In genomic region chr8:119616358-119616757, GRCm38 (mm10) we compare ENCODE assay signal across 33 mouse cellular contexts. TPM values are rescaled to one million over a fixed set of nuclear protein-coding genes. Genes with fewer than 3 reads are reported as not detected.
DNase-seq lines count a peak whose midpoint lies in the region; ATAC-seq and TF ChIP-seq lines count a peak whose summit lies in the region.
"Had no signal": no experiment of that assay in that cellular context is flagged by ENCODE, and none has a peak within 500 bp of the region (broad histone marks: within the 10 kb centered on the region; RNA-seq: fewer than 3 reads in every experiment).

No protein-coding gene starts in this region.

- H3K4me3 ChIP-seq in liver, adult 2 months (ENCODE audit: insufficient read depth, low read depth, low read length), result no peak overlapping the region
- H3K4me3 ChIP-seq in liver, postnatal 0 days (ENCODE audit: low read depth, low read length), result no peak overlapping the region
- H3K4me3 ChIP-seq in E14TG2a.4 (replicated peaks; ENCODE audit: low read length), result peak overlapping the region; percentile 45; the same call in 1 of the 2 replicates
- H3K4me3 ChIP-seq: embryonic facial prominence, embryonic 12.5 days; embryonic facial prominence, embryonic 15.5 days; gastrocnemius, adult 2 months; heart, embryonic 10.5 days; heart, embryonic 13.5 days; hindbrain, embryonic 12.5 days; hindbrain, embryonic 15.5 days; intestine, embryonic 15.5 days had no signal

- no peaks in the 10 kb centered on the region for H3K9me3 ChIP-seq in liver, postnatal 0 days (ENCODE audit: low read length)
- no peaks in the 10 kb centered on the region for H3K9me3 ChIP-seq in E14TG2a.4 (ENCODE audit: low read length)
- H3K9me3 ChIP-seq: embryonic facial prominence, embryonic 12.5 days; embryonic facial prominence, embryonic 15.5 days; heart, embryonic 10.5 days; heart, embryonic 13.5 days; hindbrain, embryonic 12.5 days; hindbrain, embryonic 15.5 days; intestine, embryonic 15.5 days had no signal

- H3K4me2 ChIP-seq in liver, postnatal 0 days (ENCODE audit: low read depth, low read length), result no peak overlapping the region
- H3K4me2 ChIP-seq: embryonic facial prominence, embryonic 12.5 days; embryonic facial prominence, embryonic 15.5 days; heart, embryonic 13.5 days; hindbrain, embryonic 12.5 days; hindbrain, embryonic 15.5 days; intestine, embryonic 15.5 days had no signal

- H3K9ac ChIP-seq in liver, adult 2 months (ENCODE audit: low read depth, low read length), result no peak overlapping the region
- no peak overlapping the region for H3K9ac ChIP-seq in liver, postnatal 0 days (replicated peaks)
- H3K9ac ChIP-seq: embryonic facial prominence, embryonic 12.5 days; embryonic facial prominence, embryonic 15.5 days; forebrain, postnatal 0 days; heart, embryonic 13.5 days; hindbrain, embryonic 12.5 days; hindbrain, embryonic 15.5 days; intestine, embryonic 15.5 days had no signal

- H3K4me1 ChIP-seq in liver, adult 2 months (ENCODE audit: control insufficient read depth, insufficient read depth, low read length), result peaks cover 6% of the 10 kb centered on the region
- no peaks in the 10 kb centered on the region for H3K4me1 ChIP-seq in liver, postnatal 0 days (ENCODE audit: insufficient read depth)
- H3K4me1 ChIP-seq in E14TG2a.4 (replicated peaks; ENCODE audit: low read depth, low read length), result peaks cover 64% of the 10 kb centered on the region
- H3K4me1 ChIP-seq: embryonic facial prominence, embryonic 12.5 days; embryonic facial prominence, embryonic 15.5 days; hindbrain, embryonic 15.5 days; intestine, embryonic 15.5 days had no signal

- H3K36me3 ChIP-seq in liver, adult 2 months (ENCODE audit: control insufficient read depth, insufficient read depth, low read length), result no peaks in the 10 kb centered on the region
- H3K36me3 ChIP-seq in liver, postnatal 0 days (replicated peaks; ENCODE audit: insufficient read depth, low read length), result no peaks in the 10 kb centered on the region
- H3K36me3 ChIP-seq in E14TG2a.4 (ENCODE audit: insufficient read depth, low read length), result no peaks in the 10 kb centered on the region
- H3K36me3 ChIP-seq: embryonic facial prominence, embryonic 12.5 days; embryonic facial prominence, embryonic 15.5 days; heart, embryonic 10.5 days; heart, embryonic 13.5 days; hindbrain, embryonic 12.5 days; hindbrain, embryonic 15.5 days; intestine, embryonic 15.5 days had no signal

- ATAC-seq in liver, postnatal 0 days, result no peak
- ATAC-seq: activated CD4-positive, CD25-positive, alpha-beta regulatory T cell, adult 4 months; CD4-positive, CD25-positive, alpha-beta regulatory T cell, adult 4 months; forebrain, embryonic 14.5 days; forebrain, postnatal 0 days; intestine, embryonic 15.5 days had no signal

- no peaks in the 10 kb centered on the region for H3K79me2 ChIP-seq in liver, adult 2 months (ENCODE audit: control insufficient read depth, insufficient read depth, low read length)

- no peak for TF ChIP-seq EP300 in liver, postnatal 0 days (IDR thresholded peaks at IDR 0.05; ENCODE audit: low read depth)

- no peaks in the 10 kb centered on the region for H3K27me3 ChIP-seq in liver, adult 2 months (ENCODE audit: control insufficient read depth, insufficient read depth, low read length)
- no peaks in the 10 kb centered on the region for H3K27me3 ChIP-seq in liver, postnatal 0 days (ENCODE audit: insufficient read depth, low read length)
- peaks cover 53% of the 10 kb centered on the region for H3K27me3 ChIP-seq in E14TG2a.4 (ENCODE audit: insufficient read depth, low read length)
- H3K27me3 ChIP-seq: hindbrain, embryonic 15.5 days; intestine, embryonic 15.5 days had no signal

- TF ChIP-seq POLR2A in liver, adult 2 months (IDR thresholded peaks at IDR 0.05; ENCODE audit: extremely low read depth, insufficient read depth, low read length), result no peak

- 77% methylated on average over 7 of the region's 7 CpGs for WGBS in liver, adult 2 months
- 78% methylated on average over 7 of the region's 7 CpGs for WGBS in liver, postnatal 0 days (ENCODE audit: insufficient replicate concordance)

- peak; percentile 25 for DNase-seq in liver, adult 2 months (ENCODE audit: extremely low read depth, low read depth, low spot score)
- DNase-seq in liver, postnatal 0 days, result no peak
- DNase-seq in ZHBTc4 (ENCODE audit: low read depth, low spot score), result peak; percentile 46
- no peak for DNase-seq in adrenal gland, adult (ENCODE audit: inconsistent age in 2 of 2, low spot score in 1 of 2)
- DNase-seq in spleen, adult 18-20 months, result no peak
- DNase-seq: adrenal gland, postnatal 10 days; adrenal gland, postnatal 36 days; cerebellum, adult 18-20 months; cerebellum, adult 9-10 months; cerebellum, postnatal 14 days; forebrain, postnatal 0 days; gastrocnemius, adult 2 months; gastrocnemius, postnatal 14 days; heart, adult 18-20 months; heart, postnatal 14 days; heart, postnatal 4 days had no signal

- no peak overlapping the region for H3K27ac ChIP-seq in liver, adult 2 months (replicated peaks; ENCODE audit: insufficient read depth, low read depth, low read length)
- no peak overlapping the region for H3K27ac ChIP-seq in liver, postnatal 0 days (ENCODE audit: low read depth)
- H3K27ac ChIP-seq: embryonic facial prominence, embryonic 12.5 days; embryonic facial prominence, embryonic 15.5 days; heart, embryonic 10.5 days; heart, embryonic 13.5 days; hindbrain, embryonic 12.5 days; hindbrain, embryonic 15.5 days; intestine, embryonic 15.5 days had no signal

- TF ChIP-seq CTCF in liver, adult 2 months (IDR thresholded peaks at IDR 0.05; ENCODE audit: low read depth, low read length), result no peak
- TF ChIP-seq CTCF in liver, postnatal 0 days (IDR thresholded peaks at IDR 0.05; ENCODE audit: low read depth), result no peak
- no peak for TF ChIP-seq CTCF in E14TG2a.4 (conservative IDR thresholded peaks at IDR 0.05; ENCODE audit: low read length)

RNA-seq across cellular contexts. Expression of gene Adad2, which starts 3.8 kb away (rescaled TPM):
- not detected in 2 replicates for total RNA-seq in liver, adult 2 months (2014; rRNA removed)
- polyA plus RNA-seq in liver, adult 2 months (2012; rRNA removed), result not detected in 2 replicates
- polyA plus RNA-seq in liver, postnatal 0 days (2015; fragmentation: Nextera tagmentation; extraction: Ambion mirVana), result not detected in 2 replicates
- total RNA-seq: adrenal gland, adult 18-20 months; adrenal gland, postnatal 10 days; adrenal gland, postnatal 36 days; forebrain, postnatal 0 days; gastrocnemius, adult 2 months; gastrocnemius, postnatal 14 days; gastrocnemius, postnatal 4 days; heart, adult 18-20 months; heart, postnatal 14 days; heart, postnatal 4 days; MEL had no signal
- polyA plus RNA-seq: activated CD4-positive, CD25-positive, alpha-beta regulatory T cell, adult 4 months; C2C12; CD4-positive, CD25-positive, alpha-beta regulatory T cell, adult 4 months; forebrain, embryonic 11.5 days; frontal cortex, adult 2 months; heart, embryonic 10.5 days; heart, embryonic 13.5 days; intestine, embryonic 15.5 days had no signal

RNA-seq across cellular contexts. Expression of gene Taf1c, which starts 11.3 kb away (rescaled TPM):
- total RNA-seq in liver, adult 2 months (2014; rRNA removed), result 0.83 and 1.2 TPM in 2 replicates
- 2.7 and 3.6 TPM in 2 replicates for polyA plus RNA-seq in liver, adult 2 months (2012; rRNA removed)
- polyA plus RNA-seq in liver, postnatal 0 days (2015; fragmentation: Nextera tagmentation; extraction: Ambion mirVana), result 2.4 and 2.7 TPM in 2 replicates

RNA-seq across cellular contexts. Expression of gene Kcng4, which starts 19.1 kb away (rescaled TPM):
- total RNA-seq in liver, adult 2 months (2014; rRNA removed), result under 0.01 TPM in 1 of 2 replicates, not detected in the other
- 0.04 TPM in 1 of 2 replicates, not detected in the other for polyA plus RNA-seq in liver, adult 2 months (2012; rRNA removed)
- polyA plus RNA-seq in liver, postnatal 0 days (2015; fragmentation: Nextera tagmentation; extraction: Ambion mirVana), result not detected in 2 replicates
- total RNA-seq: heart, postnatal 4 days; MEL had no signal
- polyA plus RNA-seq: activated CD4-positive, CD25-positive, alpha-beta regulatory T cell, adult 4 months; C2C12; CD4-positive, CD25-positive, alpha-beta regulatory T cell, adult 4 months; heart, embryonic 10.5 days; heart, embryonic 13.5 days; hindbrain, embryonic 12.5 days had no signal

RNA-seq across cellular contexts. Expression of gene Dnaaf1, which starts 41.3 kb away (rescaled TPM):
- not detected in 2 replicates for total RNA-seq in liver, adult 2 months (2014; rRNA removed)
- polyA plus RNA-seq in liver, adult 2 months (2012; rRNA removed), result not detected in 2 replicates
- 0.07 TPM in 1 of 2 replicates, not detected in the other for polyA plus RNA-seq in liver, postnatal 0 days (2015; fragmentation: Nextera tagmentation; extraction: Ambion mirVana)
- total RNA-seq: adrenal gland, adult 18-20 months; adrenal gland, postnatal 10 days; forebrain, postnatal 0 days; gastrocnemius, adult 2 months; gastrocnemius, postnatal 14 days; gastrocnemius, postnatal 4 days; heart, postnatal 4 days had no signal
- polyA plus RNA-seq: activated CD4-positive, CD25-positive, alpha-beta regulatory T cell, adult 4 months; CD4-positive, CD25-positive, alpha-beta regulatory T cell, adult 4 months; forebrain, embryonic 11.5 days had no signal

RNA-seq across cellular contexts. Expression of gene Hsdl1, which starts 41.4 kb away (rescaled TPM):
- total RNA-seq in liver, adult 2 months (2014; rRNA removed), result 7.8 and 8.6 TPM in 2 replicates
- 6.1 and 7.8 TPM in 2 replicates for polyA plus RNA-seq in liver, adult 2 months (2012; rRNA removed)
- polyA plus RNA-seq in liver, postnatal 0 days (2015; fragmentation: Nextera tagmentation; extraction: Ambion mirVana), result 11.7 and 12.5 TPM in 2 replicates

Comparison
In these comparisons a context has a peak if more than half of its experiments do, and no peak if none do; other contexts are left out.
1. DNase-seq: peak in liver, adult 2 months (single experiment) and ZHBTc4 (single experiment); none in liver, postnatal 0 days (single experiment), adrenal gland, adult (0 of 2) and spleen, adult 18-20 months (0 of 2).